Mouse (Mus musculus): ENCODE data around the gene Olfr1450. TPM values are rescaled to one million over a fixed set of nuclear protein-coding genes. Genes with fewer than 3 reads are reported as not detected.
"Not testable (repeated sequence)": the region's sequence is repeated elsewhere in the genome, so short reads cannot be mapped to it uniquely, and the experiment has no call there.

Gene Olfr1450
- total RNA-seq (2022): not detected

GRCm38 (mm10) chr19:12949958-12950357 lies at the start of gene Olfr1450:
TSS of gene Olfr1450 (plus strand) at chr19:12950258.
- no peak for DNase-seq

- no peak for DNase-seq
Measured at GRCm38 (mm10) chr19:12903643-12904042, 46.4 kb upstream of the Olfr1450 start, which contains the start of gene Olfr1447. TSS of gene Olfr1447 (minus strand) at chr19:12903743.

- DNase-seq: no peak
Measured at GRCm38 (mm10) chr19:12924319-12924718, 25.7 kb upstream of the Olfr1450 start, which contains the start of gene Olfr1448. TSS of gene Olfr1448 (minus strand) at chr19:12924419.

GRCm38 (mm10) chr19:12930540-12930939 lies 19.5 kb upstream of the Olfr1450 start, which contains the start of gene Olfr1449:
TSS of gene Olfr1449 (plus strand) at chr19:12930840.
- no peak for DNase-seq

- DNase-seq: not testable (repeated sequence)
Measured at GRCm38 (mm10) chr19:12970082-12970481, 20.0 kb downstream of the Olfr1450 start.

GRCm38 (mm10) chr19:12992316-12992715 lies 42.3 kb downstream of the Olfr1450 start:
- not testable (repeated sequence) for DNase-seq

- no peak for DNase-seq
Measured at GRCm38 (mm10) chr19:12994714-12995113, 44.7 kb downstream of the Olfr1450 start, which contains the start of gene Olfr1451. TSS of gene Olfr1451 (plus strand) at chr19:12995014.

Other genes with a start within 250 kb of the Olfr1450 start
- 1 to 10 TPM; 1.1 to 3.6 (median 2.3) TPM for gene Cntf, start 184.6 kb upstream of the Olfr1450 start, total RNA-seq (2022)
- gene Zfp91, start 154.1 kb upstream of the Olfr1450 start, total RNA-seq (2022): 10 to 100 TPM; 70.3 to 80.8 (median 71.4) TPM
- gene Lpxn, start 154.1 kb upstream of the Olfr1450 start, total RNA-seq (2022): 1 to 10 TPM; 2.1 to 5.8 (median 3.9) TPM
- not detected for gene Gm5244, start 103.6 kb upstream of the Olfr1450 start, total RNA-seq (2022)
- gene Olfr1444, start 93.0 kb upstream of the Olfr1450 start, total RNA-seq (2022): not detected
- gene Olfr1445, start 66.4 kb upstream of the Olfr1450 start, total RNA-seq (2022): not detected
- not detected for gene Olfr1446, start 56.7 kb upstream of the Olfr1450 start, total RNA-seq (2022)
- gene Olfr1447, start 46.5 kb upstream of the Olfr1450 start, total RNA-seq (2022): not detected
- not detected for gene Olfr1448, start 25.8 kb upstream of the Olfr1450 start, total RNA-seq (2022)
- gene Olfr1449, start 19.4 kb upstream of the Olfr1450 start, total RNA-seq (2022): not detected
- not detected for gene Olfr1451, start 44.8 kb downstream of the Olfr1450 start, total RNA-seq (2022)
- not detected for gene Olfr1453, start 78.1 kb downstream of the Olfr1450 start, total RNA-seq (2022)
- not detected for gene Olfr1454, start 110.4 kb downstream of the Olfr1450 start, total RNA-seq (2022)
- not detected for gene Olfr1457, start 147.6 kb downstream of the Olfr1450 start, total RNA-seq (2022)
- gene Olfr1458, start 156.5 kb downstream of the Olfr1450 start, total RNA-seq (2022): not detected
- under 1 TPM; 0.06 to 0.25 (median 0.12) TPM for gene Olfr1459, start 199.3 kb downstream of the Olfr1450 start, total RNA-seq (2022)
- gene Olfr1461, start 212.7 kb downstream of the Olfr1450 start, total RNA-seq (2022): not detected
- gene Olfr1462, start 235.5 kb downstream of the Olfr1450 start, total RNA-seq (2022): not detected